Mouse (Mus musculus) neutrophil, adult 5-6 weeks (primary cell): ENCODE measurements at regions not wholly inside any gene's neighbourhood (a gene's known extent, or its start where the extent isn't known, plus 50 kb on each side); places are given as distances from the start of the nearest gene placed in this dataset.
A peak's percentile ranks its signal among the peaks of the same experiment; 100 is the strongest.

Source experiments
- ATAC-seq: fragments of 151-379, 151-347 bp; 2 replicates; pipeline ENCODE4 v1.8.0; 2017; ENCODE audit warnings: mild to moderate bottlenecking, moderate TSS enrichment; ENCODE audit not compliant: insufficient number of reproducible peaks, poor library complexity, low FRiP score, severe bottlenecking; ENCODE audit errors: extremely low read depth

DNA sequence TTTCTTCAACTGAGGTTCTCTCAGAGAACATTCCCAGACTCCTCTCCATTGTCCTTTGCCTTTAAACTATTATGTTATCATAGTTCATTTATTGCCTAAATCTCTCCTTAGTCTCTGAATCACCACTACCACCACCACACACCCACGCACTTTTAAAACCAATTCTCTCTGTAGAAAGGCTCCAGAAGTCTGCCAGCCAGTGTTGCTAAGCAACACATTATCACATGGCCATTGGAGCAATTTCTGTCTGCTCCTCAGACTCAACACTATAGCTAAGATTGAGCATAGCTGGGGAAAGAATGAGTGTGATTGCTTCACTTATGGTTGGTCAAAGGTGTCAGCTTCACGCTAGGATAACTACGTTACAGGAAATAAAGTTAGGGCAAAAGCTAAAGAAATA, 59.3 kb downstream of the Trap1a start:
- no peak for ATAC-seq

DNA sequence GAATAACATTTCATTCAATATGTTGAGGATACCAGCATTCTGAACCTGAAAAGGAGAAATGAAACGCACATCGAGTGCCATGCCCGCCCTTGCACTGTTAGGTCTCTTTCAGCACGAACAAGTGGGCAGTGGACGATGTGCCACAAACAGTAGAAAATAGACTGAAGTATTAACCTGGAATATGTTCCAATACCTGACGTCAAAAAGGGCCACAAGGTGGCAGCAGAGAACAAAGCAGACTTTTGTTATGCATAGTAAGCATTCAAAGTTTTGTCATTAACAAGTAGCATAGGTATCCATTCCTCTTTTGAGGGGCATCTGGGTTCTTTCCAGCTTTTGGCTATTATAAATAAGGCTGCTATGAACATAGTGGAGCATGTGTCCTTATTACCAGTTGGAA, 63.5 kb upstream of the D330045A20Rik start:
- no peak for ATAC-seq

DNA sequence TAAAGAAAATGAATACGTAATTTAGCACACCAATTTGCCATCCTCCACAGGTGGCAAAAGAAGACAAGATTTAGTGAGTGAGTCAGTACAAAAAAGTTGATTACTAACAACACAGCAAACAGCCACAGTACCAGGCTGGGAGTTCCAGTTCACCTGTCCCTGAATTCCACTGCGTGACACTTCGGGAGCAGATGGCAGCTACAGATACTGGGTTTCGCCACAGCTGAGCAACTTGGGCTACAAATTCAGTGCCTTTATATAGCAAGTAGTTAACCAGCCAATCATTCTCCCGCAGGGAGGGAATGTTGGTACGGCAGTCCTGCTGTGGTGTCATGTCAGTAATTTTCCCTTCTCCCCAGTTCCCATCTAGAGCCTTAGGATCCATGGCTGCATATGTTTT, 60.3 kb upstream of the D330045A20Rik start:
- ATAC-seq = no peak

DNA sequence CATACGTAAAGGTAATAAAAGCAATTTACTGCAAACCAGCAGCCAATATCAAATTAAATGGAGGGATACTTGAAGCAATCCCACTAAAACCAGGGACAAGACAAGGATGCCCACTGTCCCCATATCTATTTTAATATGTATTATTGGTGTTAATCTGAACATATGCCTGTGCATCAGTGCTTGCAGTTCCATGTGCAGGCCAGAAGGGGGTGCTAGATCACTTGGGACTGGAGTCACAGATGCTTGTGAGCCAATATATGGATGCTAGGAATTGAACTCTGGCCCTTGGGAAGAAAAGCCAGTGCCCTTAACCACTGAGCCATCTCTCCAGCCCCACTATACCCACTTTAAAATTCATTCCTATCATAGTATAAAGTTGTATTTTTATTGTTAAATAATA, 55.9 kb upstream of the D330045A20Rik start:
- ATAC-seq = peak; percentile 48; the same call in 1 of the 2 replicates
